Mouse (Mus musculus): Measurements from ENCODE around the gene Lcn10. TPM values are rescaled to one million over a fixed set of nuclear protein-coding genes. Genes with fewer than 3 reads are reported as not detected.

The Lcn10 gene
- not detected in 2 replicates for polyA plus RNA-seq (2012; ENCODE audit: insufficient read depth, insufficient read length, low replicate concordance, missing spikeins)

DNA sequence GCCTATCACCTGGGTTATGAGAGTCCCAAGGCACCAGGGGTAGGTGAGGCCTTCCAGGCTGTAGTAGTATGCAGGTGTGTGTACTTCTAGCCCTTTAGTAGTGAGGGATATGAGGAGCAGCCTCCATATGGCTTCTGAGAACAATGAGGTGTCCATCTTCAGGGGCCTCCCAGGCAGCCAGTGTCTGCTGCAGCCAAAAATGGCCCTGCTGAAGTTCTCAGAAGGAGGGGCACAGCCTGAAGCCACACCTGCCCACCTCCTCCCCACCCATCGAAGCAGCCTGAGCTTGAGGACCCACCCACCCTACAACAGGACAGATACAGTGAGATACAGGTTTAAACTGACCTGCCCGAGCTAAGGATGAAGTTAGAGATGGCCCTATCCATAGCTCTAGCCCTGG is at the start of gene Lcn10:
Gene Lcn10 (plus strand): TSS at position 301 of the 400 bp plus-strand sequence.
- TF ChIP-seq POLR2A (IDR thresholded peaks at IDR 0.05; ENCODE audit: insufficient read depth, low read depth, low read length), result no peak
- Histone ChIP-seq H3K27ac (ENCODE audit: insufficient read depth, low read depth, low read length) (no peak within 1 kb of the TSS), H3K4me3 (ENCODE audit: insufficient read depth, low read depth, low read length) (no peak within 1 kb of the TSS), H3K4me1 (ENCODE audit: control insufficient read depth, insufficient read depth, low read length) (no peaks in the 10 kb centered on the region)
- WGBS, result 73% methylated on average over 2 of the region's 2 CpGs

DNA sequence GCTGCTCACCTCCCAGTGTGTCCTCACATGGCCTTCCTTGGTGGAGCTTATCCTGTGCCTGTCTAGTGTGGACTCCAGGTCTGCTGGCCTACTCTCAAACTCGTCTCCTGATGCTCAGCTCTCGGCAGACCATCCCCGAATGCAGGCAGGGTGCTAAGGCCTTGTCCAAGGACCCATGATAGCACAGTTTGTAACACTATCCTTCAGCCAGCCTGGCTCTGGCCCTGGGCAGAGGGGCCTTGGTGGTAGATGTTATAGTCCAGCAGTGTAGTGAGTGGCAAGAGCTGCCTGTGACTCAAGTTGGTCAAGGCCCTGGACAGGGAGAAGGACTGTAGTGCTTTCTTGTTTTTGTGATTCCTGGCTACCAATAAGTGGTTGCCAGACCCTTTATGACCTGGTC is 48.9 kb upstream of the Lcn10 start:
- Histone ChIP-seq H3K4me1 (ENCODE audit: control insufficient read depth, insufficient read depth, low read length) (no peaks in the 10 kb centered on the region), H3K4me3 (ENCODE audit: insufficient read depth, low read depth, low read length) (no peak overlapping the region), H3K27ac (ENCODE audit: insufficient read depth, low read depth, low read length) (no peak overlapping the region)
- 82% methylated on average over 3 of the region's 3 CpGs for WGBS
- TF ChIP-seq CTCF (IDR thresholded peaks at IDR 0.05; ENCODE audit: insufficient read depth, low read depth, low read length) (no peak), POLR2A (IDR thresholded peaks at IDR 0.05; ENCODE audit: insufficient read depth, low read depth, low read length) (no peak)

DNA sequence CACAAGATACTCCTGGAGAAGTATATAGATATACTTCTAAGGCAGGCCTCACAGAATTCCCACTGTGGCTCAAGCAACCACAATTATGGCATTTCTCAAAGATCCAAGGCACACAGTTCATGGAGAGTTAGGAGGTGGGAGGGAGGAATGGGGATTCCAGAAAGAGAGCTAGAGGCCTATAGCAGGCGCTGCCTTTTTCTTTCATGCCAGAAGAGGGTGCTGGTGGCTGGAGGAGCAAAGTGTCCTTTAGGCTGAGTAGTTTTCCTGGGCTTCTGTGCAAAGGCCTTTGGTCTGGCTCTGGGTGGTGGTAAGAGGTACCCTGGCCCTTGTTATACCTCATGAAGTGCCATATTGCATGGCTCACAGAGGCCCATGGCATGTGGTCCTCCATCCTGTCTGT is 48.5 kb upstream of the Lcn10 start:
- no peaks in the 10 kb centered on the region for H3K4me1 ChIP-seq (ENCODE audit: control insufficient read depth, insufficient read depth, low read length)
- no peak overlapping the region for H3K4me3 ChIP-seq (ENCODE audit: insufficient read depth, low read depth, low read length)
- 74% methylated on average over 1 of the region's 1 CpGs for WGBS
- TF ChIP-seq CTCF (IDR thresholded peaks at IDR 0.05; ENCODE audit: insufficient read depth, low read depth, low read length) (no peak), POLR2A (IDR thresholded peaks at IDR 0.05; ENCODE audit: insufficient read depth, low read depth, low read length) (no peak)
- H3K27ac ChIP-seq (ENCODE audit: insufficient read depth, low read depth, low read length), result no peak overlapping the region

DNA sequence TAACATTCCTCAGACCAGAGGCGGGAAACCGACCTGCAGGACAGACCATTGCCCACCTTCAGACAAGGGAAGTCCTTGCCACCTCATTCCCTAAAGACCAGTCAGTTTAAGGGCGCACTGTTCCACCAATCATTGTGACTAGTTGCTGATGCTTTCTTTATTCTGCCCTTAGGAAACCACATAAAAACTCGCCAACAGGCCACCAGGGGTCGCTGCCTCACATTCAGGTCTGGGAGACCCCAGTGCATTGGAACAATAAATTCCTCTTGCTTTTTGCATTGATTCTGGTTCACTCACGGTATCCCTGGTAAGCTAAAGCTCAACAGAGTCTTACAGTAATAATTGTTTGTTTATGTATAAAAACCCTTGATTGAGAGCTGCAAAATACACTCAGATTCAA is 42.6 kb upstream of the Lcn10 start:
- WGBS, result 20% methylated on average over 6 of the region's 6 CpGs
- Histone ChIP-seq H3K4me3 (ENCODE audit: insufficient read depth, low read depth, low read length) (no peak overlapping the region), H3K4me1 (ENCODE audit: control insufficient read depth, insufficient read depth, low read length) (no peaks in the 10 kb centered on the region), H3K27ac (ENCODE audit: insufficient read depth, low read depth, low read length) (no peak overlapping the region)
- TF ChIP-seq CTCF (IDR thresholded peaks at IDR 0.05; ENCODE audit: insufficient read depth, low read depth, low read length), result no peak

DNA sequence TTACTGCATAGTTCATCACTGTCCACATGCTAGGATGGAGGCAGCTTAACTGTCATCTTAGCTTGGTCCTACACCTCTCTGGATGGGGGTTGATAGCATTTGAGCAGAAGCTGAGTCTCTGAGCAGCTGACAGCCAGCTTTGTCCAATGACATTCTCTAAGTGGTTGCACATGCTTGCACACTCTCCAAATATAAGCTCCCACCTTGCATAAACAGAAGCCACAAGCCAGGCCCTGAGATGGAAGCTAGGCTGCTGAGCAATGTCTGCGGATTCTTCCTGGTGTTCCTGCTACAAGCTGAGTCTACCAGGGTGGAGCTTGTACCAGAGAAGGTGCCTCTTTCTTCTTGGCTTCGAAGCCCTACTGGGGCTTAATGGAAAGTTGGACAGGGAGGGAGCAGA is 29.6 kb upstream of the Lcn10 start, which contains the start of gene Lcn8:
Gene Lcn8 (plus strand): TSS at position 219 of the 400 bp plus-strand sequence.
- Histone ChIP-seq H3K27ac (ENCODE audit: insufficient read depth, low read depth, low read length) (no peak within 1 kb of the TSS), H3K4me1 (ENCODE audit: control insufficient read depth, insufficient read depth, low read length) (no peaks in the 10 kb centered on the region), H3K4me3 (ENCODE audit: insufficient read depth, low read depth, low read length) (no peak within 1 kb of the TSS)
- 82% methylated on average over 2 of the region's 2 CpGs for WGBS
- TF ChIP-seq POLR2A (IDR thresholded peaks at IDR 0.05; ENCODE audit: insufficient read depth, low read depth, low read length), result no peak
- TF ChIP-seq CTCF (IDR thresholded peaks at IDR 0.05; ENCODE audit: insufficient read depth, low read depth, low read length), result no peak

DNA sequence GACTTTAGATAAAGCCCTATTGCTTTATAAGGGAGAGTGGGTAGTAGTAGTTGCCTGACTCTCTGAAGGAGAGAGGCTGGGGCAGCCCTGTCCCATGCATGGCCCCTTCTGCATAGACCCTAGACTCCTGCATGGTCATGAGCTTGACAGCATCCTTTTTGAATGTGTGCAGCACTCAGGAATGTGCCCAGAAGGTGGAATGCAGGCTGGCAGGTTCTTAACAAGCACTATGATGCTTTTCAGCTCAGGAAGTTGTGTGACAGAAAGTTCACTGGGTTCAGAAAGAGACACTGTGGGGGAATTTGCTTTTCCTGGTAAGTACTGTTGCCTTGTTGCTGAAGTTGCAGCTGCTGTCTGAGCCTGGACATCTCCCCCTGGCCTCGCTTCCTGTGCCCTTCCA is 28.0 kb upstream of the Lcn10 start:
- Histone ChIP-seq H3K27ac (ENCODE audit: insufficient read depth, low read depth, low read length) (no peak overlapping the region), H3K4me1 (ENCODE audit: control insufficient read depth, insufficient read depth, low read length) (no peaks in the 10 kb centered on the region), H3K4me3 (ENCODE audit: insufficient read depth, low read depth, low read length) (no peak overlapping the region)
- TF ChIP-seq CTCF (IDR thresholded peaks at IDR 0.05; ENCODE audit: insufficient read depth, low read depth, low read length) (no peak), POLR2A (IDR thresholded peaks at IDR 0.05; ENCODE audit: insufficient read depth, low read depth, low read length) (no peak)
- 73% methylated on average over 1 of the region's 1 CpGs for WGBS

DNA sequence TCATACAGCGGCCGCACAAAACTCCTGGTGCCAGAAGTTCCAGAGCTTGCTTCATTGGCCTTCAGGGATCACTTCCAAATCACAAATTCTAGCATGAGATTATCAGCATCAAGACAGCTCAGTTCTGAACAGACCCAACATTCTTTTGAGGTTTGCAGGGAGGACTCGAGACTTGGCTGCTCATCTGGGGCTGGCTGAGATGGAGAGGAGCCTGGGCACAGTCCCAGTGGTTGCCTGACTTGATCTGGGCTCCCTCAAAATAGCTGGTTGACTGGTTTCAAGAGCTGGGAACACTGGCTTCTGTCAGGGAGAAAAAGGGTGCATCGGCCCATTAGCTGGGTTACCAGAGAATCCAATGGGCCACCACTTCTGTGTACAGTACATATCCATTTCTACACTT is 25.8 kb upstream of the Lcn10 start:
- TF ChIP-seq CTCF (IDR thresholded peaks at IDR 0.05; ENCODE audit: insufficient read depth, low read depth, low read length) (no peak), POLR2A (IDR thresholded peaks at IDR 0.05; ENCODE audit: insufficient read depth, low read depth, low read length) (no peak)
- 73% methylated on average over 4 of the region's 4 CpGs for WGBS
- Histone ChIP-seq H3K27ac (ENCODE audit: insufficient read depth, low read depth, low read length) (no peak overlapping the region), H3K4me1 (ENCODE audit: control insufficient read depth, insufficient read depth, low read length) (no peaks in the 10 kb centered on the region), H3K4me3 (ENCODE audit: insufficient read depth, low read depth, low read length) (no peak overlapping the region)

DNA sequence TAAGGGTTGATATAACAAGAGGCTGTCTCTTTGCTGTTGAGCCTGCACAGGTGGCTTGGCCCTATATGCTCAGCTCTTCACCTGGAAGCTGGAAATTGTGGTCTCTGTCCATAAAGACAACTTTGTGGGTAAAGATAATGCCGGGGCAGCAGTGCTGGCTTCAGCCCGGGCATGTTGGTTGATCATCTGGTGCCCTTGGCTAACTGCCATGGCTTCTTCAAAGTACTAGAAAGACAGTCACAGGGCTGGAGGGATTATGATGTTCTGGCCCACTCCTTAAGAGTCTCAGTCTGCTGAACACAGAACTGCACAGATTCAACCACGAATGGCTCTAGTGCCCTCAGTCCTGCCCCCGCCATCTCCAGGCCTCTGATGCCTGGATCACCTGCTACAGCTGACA is 25.3 kb upstream of the Lcn10 start:
- WGBS, result 57% methylated on average over 4 of the region's 4 CpGs
- no peaks in the 10 kb centered on the region for H3K4me1 ChIP-seq (ENCODE audit: control insufficient read depth, insufficient read depth, low read length)
- H3K4me3 ChIP-seq (ENCODE audit: insufficient read depth, low read depth, low read length), result no peak overlapping the region
- no peak overlapping the region for H3K27ac ChIP-seq (ENCODE audit: insufficient read depth, low read depth, low read length)
- TF ChIP-seq POLR2A (IDR thresholded peaks at IDR 0.05; ENCODE audit: insufficient read depth, low read depth, low read length), result no peak

DNA sequence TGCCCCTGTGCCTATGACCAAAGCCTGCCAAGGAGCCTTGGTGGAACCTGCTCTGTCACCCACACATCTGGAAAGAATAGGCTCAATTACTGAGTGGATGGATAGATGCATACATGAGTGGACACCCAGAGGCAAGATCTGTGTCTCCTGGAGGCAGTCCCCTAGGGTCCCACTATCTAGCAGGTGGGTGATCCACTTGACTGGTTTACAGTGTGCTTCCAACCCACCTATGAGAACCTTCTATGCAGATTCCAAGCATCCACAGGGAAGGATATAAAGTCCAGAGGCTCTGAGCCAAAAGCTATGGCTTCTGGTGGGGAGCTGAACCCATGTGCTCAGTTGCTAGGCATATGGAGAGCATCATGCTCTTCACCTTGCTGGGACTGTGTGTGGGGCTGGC is 24.9 kb upstream of the Lcn10 start, which contains the start of gene Lcn5:
Gene Lcn5 (plus strand): TSS at position 301 of the 400 bp plus-strand sequence.
- Histone ChIP-seq H3K4me3 (ENCODE audit: insufficient read depth, low read depth, low read length) (no peak within 1 kb of the TSS), H3K4me1 (ENCODE audit: control insufficient read depth, insufficient read depth, low read length) (no peaks in the 10 kb centered on the region), H3K27ac (ENCODE audit: insufficient read depth, low read depth, low read length) (no peak within 1 kb of the TSS)
- TF ChIP-seq CTCF (IDR thresholded peaks at IDR 0.05; ENCODE audit: insufficient read depth, low read depth, low read length) (no peak), POLR2A (IDR thresholded peaks at IDR 0.05; ENCODE audit: insufficient read depth, low read depth, low read length) (no peak)

DNA sequence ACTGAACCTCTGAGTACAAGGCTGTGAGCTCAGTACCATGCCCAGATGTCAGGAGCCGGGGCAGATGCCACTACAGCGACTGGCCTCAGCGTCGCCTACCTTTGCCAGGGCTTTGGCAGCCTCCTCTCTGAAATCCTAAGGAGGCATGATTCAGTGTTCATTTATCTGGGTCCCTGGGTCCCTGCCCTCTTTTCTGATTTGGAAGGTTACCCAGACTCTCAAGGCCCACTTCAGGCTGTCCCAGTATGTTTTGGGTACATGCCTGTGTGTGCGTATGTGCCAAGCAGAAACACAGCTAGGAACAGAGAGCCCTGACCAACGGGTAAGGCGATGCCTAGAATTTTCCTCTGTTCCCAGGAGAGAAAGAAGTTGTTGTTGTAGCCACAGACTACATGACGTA is 22.2 kb upstream of the Lcn10 start:
- no peak overlapping the region for H3K4me3 ChIP-seq (ENCODE audit: insufficient read depth, low read depth, low read length)
- H3K4me1 ChIP-seq (ENCODE audit: control insufficient read depth, insufficient read depth, low read length), result no peaks in the 10 kb centered on the region
- H3K27ac ChIP-seq (ENCODE audit: insufficient read depth, low read depth, low read length), result no peak overlapping the region
- WGBS, result 89% methylated on average over 8 of the region's 8 CpGs
- TF ChIP-seq CTCF (IDR thresholded peaks at IDR 0.05; ENCODE audit: insufficient read depth, low read depth, low read length) (no peak), POLR2A (IDR thresholded peaks at IDR 0.05; ENCODE audit: insufficient read depth, low read depth, low read length) (no peak)

All from olfactory bulb, adult 2 months (tissue).